Mouse (Mus musculus): Measurements from ENCODE around the gene Limch1. TPM values are rescaled to one million over a fixed set of nuclear protein-coding genes. Genes with fewer than 3 reads are reported as not detected.

Gene Limch1
- polyA plus RNA-seq, 1 experiment from 2014 or later = 41.5 TPM

GRCm38 (mm10) chr5:66850721-66851251, 105.2 kb downstream of the Limch1 start:
- Histone ChIP-seq H3K9me3 (no peaks in the 10 kb centered on the region), H3K4me2 (replicated peaks) (no peak overlapping the region), H3K9ac (replicated peaks) (no peak overlapping the region), H3K36me3 (no peaks in the 10 kb centered on the region), H3K27ac (replicated peaks) (peak overlapping the region; percentile 54), H3K4me3 (no peak overlapping the region), H3K27me3 (no peaks in the 10 kb centered on the region), H3K4me1 (0 out of 2 replicates have a peak, but pooled peaks cover 13% of the 10 kb centered on the region)
- 72% methylated on average over 11 of the region's 11 CpGs for WGBS
- ATAC-seq (ENCODE audit: low FRiP score, low read depth) = no peak

- no peak overlapping the region for H3K9ac ChIP-seq (replicated peaks)
- WGBS = 75% methylated on average over 5 of the region's 5 CpGs
- peak overlapping the region; percentile 54 for H3K27ac ChIP-seq (replicated peaks)
- no peaks in the 10 kb centered on the region for H3K36me3 ChIP-seq
- H3K4me2 ChIP-seq (replicated peaks) = no peak overlapping the region
- no peaks in the 10 kb centered on the region for H3K27me3 ChIP-seq
- ATAC-seq (ENCODE audit: low FRiP score, low read depth) = no peak
- no peak overlapping the region for H3K4me3 ChIP-seq
- no peaks in the 10 kb centered on the region for H3K9me3 ChIP-seq
- H3K4me1 ChIP-seq = peaks cover 15% of the 10 kb centered on the region; the same call in 1 of the 2 replicates
Observed at GRCm38 (mm10) chr5:66851708-66852107, 106.1 kb downstream of the Limch1 start.

GRCm38 (mm10) chr5:66854263-66854662, 108.6 kb downstream of the Limch1 start:
- peaks cover 16% of the 10 kb centered on the region; the same call in 1 of the 2 replicates for H3K4me1 ChIP-seq
- no peak overlapping the region for H3K9ac ChIP-seq (replicated peaks)
- H3K36me3 ChIP-seq = no peaks in the 10 kb centered on the region
- no peak overlapping the region for H3K4me2 ChIP-seq (replicated peaks)
- no peaks in the 10 kb centered on the region for H3K9me3 ChIP-seq
- no peak for ATAC-seq (ENCODE audit: low FRiP score, low read depth)
- no peaks in the 10 kb centered on the region for H3K27me3 ChIP-seq
- H3K27ac ChIP-seq (replicated peaks) = no peak overlapping the region
- WGBS = 94% methylated on average over 5 of the region's 5 CpGs
- no peak overlapping the region for H3K4me3 ChIP-seq

GRCm38 (mm10) chr5:66855358-66856107, 109.9 kb downstream of the Limch1 start:
- no peak overlapping the region for H3K9ac ChIP-seq (replicated peaks)
- no peaks in the 10 kb centered on the region for H3K27me3 ChIP-seq
- H3K4me3 ChIP-seq = no peak overlapping the region
- 78% methylated on average over 11 of the region's 11 CpGs for WGBS
- no peaks in the 10 kb centered on the region for H3K36me3 ChIP-seq
- ATAC-seq (ENCODE audit: low FRiP score, low read depth) = no peak
- peaks cover 16% of the 10 kb centered on the region; the same call in 1 of the 2 replicates for H3K4me1 ChIP-seq
- H3K9me3 ChIP-seq = no peaks in the 10 kb centered on the region
- no peak overlapping the region for H3K27ac ChIP-seq (replicated peaks)
- H3K4me2 ChIP-seq (replicated peaks) = no peak overlapping the region

- H3K27ac ChIP-seq (replicated peaks) = no peak overlapping the region
- 91% methylated on average over 3 of the region's 3 CpGs for WGBS
- no peak overlapping the region for H3K4me3 ChIP-seq
- H3K4me1 ChIP-seq = peaks cover 28% of the 10 kb centered on the region
- H3K36me3 ChIP-seq = no peaks in the 10 kb centered on the region
- H3K9me3 ChIP-seq = no peaks in the 10 kb centered on the region
- no peak for ATAC-seq (ENCODE audit: low FRiP score, low read depth)
- H3K4me2 ChIP-seq (replicated peaks) = no peak overlapping the region
- H3K9ac ChIP-seq (replicated peaks) = no peak overlapping the region
- H3K27me3 ChIP-seq = no peaks in the 10 kb centered on the region
Observed at GRCm38 (mm10) chr5:66859506-66859905, 113.9 kb downstream of the Limch1 start.

- Histone ChIP-seq H3K9me3 (no peaks in the 10 kb centered on the region), H3K36me3 (no peaks in the 10 kb centered on the region), H3K4me2 (replicated peaks) (no peak overlapping the region; the same call in 1 of the 2 replicates), H3K9ac (replicated peaks) (no peak overlapping the region), H3K4me1 (peaks cover 34% of the 10 kb centered on the region), H3K27me3 (no peaks in the 10 kb centered on the region), H3K4me3 (no peak overlapping the region), H3K27ac (replicated peaks) (peak overlapping the region; percentile 49)
- ATAC-seq (ENCODE audit: low FRiP score, low read depth) = peak; percentile 38; the same call in 1 of the 2 replicates
- 52% methylated on average over 17 of the region's 17 CpGs for WGBS
Observed at GRCm38 (mm10) chr5:66861232-66862035, 115.8 kb downstream of the Limch1 start.

GRCm38 (mm10) chr5:66862151-66862550, 116.5 kb downstream of the Limch1 start:
- Histone ChIP-seq H3K9ac (replicated peaks) (no peak overlapping the region), H3K27me3 (no peaks in the 10 kb centered on the region), H3K4me2 (replicated peaks) (no peak overlapping the region), H3K4me3 (no peak overlapping the region), H3K27ac (replicated peaks) (peak overlapping the region; percentile 3; the same call in 1 of the 2 replicates), H3K36me3 (no peaks in the 10 kb centered on the region), H3K4me1 (peaks cover 30% of the 10 kb centered on the region), H3K9me3 (no peaks in the 10 kb centered on the region)
- no peak for ATAC-seq (ENCODE audit: low FRiP score, low read depth)
- 74% methylated on average over 4 of the region's 4 CpGs for WGBS

GRCm38 (mm10) chr5:66865229-66865628, 119.6 kb downstream of the Limch1 start:
- Histone ChIP-seq H3K9ac (replicated peaks) (no peak overlapping the region), H3K27ac (replicated peaks) (no peak overlapping the region), H3K4me2 (replicated peaks) (no peak overlapping the region), H3K4me3 (no peak overlapping the region), H3K27me3 (no peaks in the 10 kb centered on the region), H3K9me3 (no peaks in the 10 kb centered on the region), H3K4me1 (peaks cover 30% of the 10 kb centered on the region), H3K36me3 (no peaks in the 10 kb centered on the region)
- ATAC-seq (ENCODE audit: low FRiP score, low read depth) = no peak
- 46% methylated on average over 5 of the region's 5 CpGs for WGBS

- no peak overlapping the region for H3K9ac ChIP-seq (replicated peaks)
- H3K27ac ChIP-seq (replicated peaks) = no peak overlapping the region
- no peak overlapping the region for H3K4me2 ChIP-seq (replicated peaks)
- ATAC-seq (ENCODE audit: low FRiP score, low read depth) = no peak
- 70% methylated on average over 8 of the region's 8 CpGs for WGBS
- H3K27me3 ChIP-seq = no peaks in the 10 kb centered on the region
- peaks cover 29% of the 10 kb centered on the region for H3K4me1 ChIP-seq
- H3K4me3 ChIP-seq = no peak overlapping the region
- H3K36me3 ChIP-seq = no peaks in the 10 kb centered on the region
- H3K9me3 ChIP-seq = no peaks in the 10 kb centered on the region
Observed at GRCm38 (mm10) chr5:66866019-66866418, 120.4 kb downstream of the Limch1 start.

- Histone ChIP-seq H3K4me2 (replicated peaks) (no peak overlapping the region), H3K9me3 (no peaks in the 10 kb centered on the region), H3K27ac (replicated peaks) (no peak overlapping the region), H3K4me3 (no peak overlapping the region), H3K4me1 (peaks cover 14% of the 10 kb centered on the region), H3K36me3 (no peaks in the 10 kb centered on the region), H3K9ac (replicated peaks) (no peak overlapping the region), H3K27me3 (no peaks in the 10 kb centered on the region)
- 87% methylated on average over 4 of the region's 4 CpGs for WGBS
- no peak for ATAC-seq (ENCODE audit: low FRiP score, low read depth)
Observed at GRCm38 (mm10) chr5:66869545-66869944, 123.9 kb downstream of the Limch1 start.

GRCm38 (mm10) chr5:66871521-66872050, 126.0 kb downstream of the Limch1 start:
- no peak overlapping the region for H3K4me3 ChIP-seq
- H3K4me1 ChIP-seq = peaks cover 3% of the 10 kb centered on the region; the same call in 1 of the 2 replicates
- H3K27ac ChIP-seq (replicated peaks) = no peak overlapping the region
- H3K27me3 ChIP-seq = no peaks in the 10 kb centered on the region
- WGBS = 91% methylated on average over 11 of the region's 11 CpGs
- no peak overlapping the region for H3K4me2 ChIP-seq (replicated peaks)
- H3K9ac ChIP-seq (replicated peaks) = no peak overlapping the region
- no peak for ATAC-seq (ENCODE audit: low FRiP score, low read depth)
- no peaks in the 10 kb centered on the region for H3K36me3 ChIP-seq
- H3K9me3 ChIP-seq = no peaks in the 10 kb centered on the region

GRCm38 (mm10) chr5:66872053-66872452, 126.4 kb downstream of the Limch1 start:
- Histone ChIP-seq H3K36me3 (no peaks in the 10 kb centered on the region), H3K27ac (replicated peaks) (no peak overlapping the region), H3K4me2 (replicated peaks) (no peak overlapping the region), H3K9me3 (no peaks in the 10 kb centered on the region), H3K9ac (replicated peaks) (no peak overlapping the region), H3K4me3 (no peak overlapping the region), H3K4me1 (peaks cover 3% of the 10 kb centered on the region; the same call in 1 of the 2 replicates), H3K27me3 (no peaks in the 10 kb centered on the region)
- ATAC-seq (ENCODE audit: low FRiP score, low read depth) = no peak
- WGBS = 86% methylated on average over 4 of the region's 4 CpGs
